Mouse (Mus musculus) CH12.LX (cell line): ENCODE measurements around the gene Bmp8a. TPM values are rescaled to one million over a fixed set of nuclear protein-coding genes. Genes with fewer than 3 reads are reported as not detected.

Experiments
- DNase-seq: peaks from one replicate; pipeline ENCODE4 v3.0.0-alpha.2; 2013; ENCODE audit errors: extremely low read depth
- H3K27ac ChIP-seq: 2 replicates; pipeline ENCODE4 v1.5.1; 2012; ENCODE audit warnings: low read depth, mild to moderate bottlenecking, control low read depth, moderate library complexity; ENCODE audit not compliant: insufficient read depth
- H3K27me3 ChIP-seq: replicated peaks from 2 replicates; pipeline ENCODE3; 2012; ENCODE audit warnings: inconsistent platforms
- H3K36me3 ChIP-seq, 2 experiments: replicated peaks in 1 of 2; 2 replicates each; pipeline versions ENCODE3 to v1.6.1; 2012; ENCODE audit warnings: inconsistent platforms in 1 of 2, low read length in 1 of 2, mild to moderate bottlenecking in 1 of 2, mixed read lengths in 1 of 2, moderate library complexity in 1 of 2; ENCODE audit not compliant: control insufficient read depth in 1 of 2, insufficient read depth in 1 of 2
- H3K4me1 ChIP-seq, 2 experiments: 2 replicates each; pipeline ENCODE4 v1.6.1; 2012; ENCODE audit warnings: inconsistent platforms in 1 of 2, moderate library complexity in 1 of 2; ENCODE audit not compliant: insufficient read depth in 2 of 2, control insufficient read depth in 1 of 2
- H3K4me2 ChIP-seq: 2 replicates; pipeline ENCODE4 v1.6.1; 2012; ENCODE audit warnings: low read depth, mild to moderate bottlenecking, control low read depth; ENCODE audit not compliant: poor library complexity, insufficient read depth, severe bottlenecking
- H3K4me3 ChIP-seq, 3 experiments: fragments of 150-350 bp in 1 of 3; sonication (generic) in 1 of 3; replicated peaks in 1 of 3; 2 replicates each; pipeline versions ENCODE3 to v1.5.1; 2011 to 2012; ENCODE audit warnings: low read depth in 2 of 3, low read length in 2 of 3, mild to moderate bottlenecking in 2 of 3, moderate library complexity in 2 of 3, control low read depth in 1 of 3, improper control_type of control experiment in 1 of 3, inconsistent platforms in 1 of 3, mixed read lengths in 1 of 3; ENCODE audit not compliant: poor library complexity in 1 of 3
- H3K79me2 ChIP-seq: replicated peaks from 2 replicates; pipeline ENCODE4 v1.6.1; 2012; ENCODE audit warnings: mild to moderate bottlenecking, moderate library complexity; ENCODE audit not compliant: control insufficient read depth, poor library complexity, insufficient read depth, severe bottlenecking; ENCODE audit errors: extremely low read depth
- H3K9ac ChIP-seq: 2 replicates; pipeline ENCODE4 v1.6.1; 2012; ENCODE audit warnings: low read depth, mild to moderate bottlenecking, control low read depth, moderate library complexity; ENCODE audit not compliant: insufficient read depth
- H3K9me3 ChIP-seq: replicated peaks from 2 replicates; pipeline ENCODE3; 2012; ENCODE audit warnings: low read length, inconsistent platforms, mixed read lengths
- BHLHE40 ChIP-seq: IDR thresholded peaks from 2 replicates; pipeline ENCODE4 v1.6.1; 2011; ENCODE audit warnings: mild to moderate bottlenecking, low read depth, low read length, improper control_type of control experiment
- CTCF ChIP-seq, 2 experiments: IDR thresholded peaks in 1 of 2; conservative IDR thresholded peaks in 1 of 2; 2 replicates each; pipeline ENCODE4 v1.5.1; 2011 to 2012; ENCODE audit warnings: low read depth in 2 of 2, low read length in 2 of 2, improper control_type of control experiment in 1 of 2, inconsistent platforms in 1 of 2, mild to moderate bottlenecking in 1 of 2, moderate library complexity in 1 of 2
- EP300 ChIP-seq: IDR thresholded peaks from 2 replicates; pipeline ENCODE4 v1.6.1; 2011; ENCODE audit warnings: low read length, improper control_type of control experiment
- ETS1 ChIP-seq: conservative IDR thresholded peaks from 2 replicates; pipeline ENCODE4 v1.6.1; 2012; ENCODE audit warnings: low read depth, mild to moderate bottlenecking, inconsistent platforms, low read length, improper control_type of control experiment, moderate library complexity
- GABPA ChIP-seq: IDR thresholded peaks from 2 replicates; pipeline ENCODE4 v1.6.1; 2012; ENCODE audit warnings: low read depth, low read length, improper control_type of control experiment, inconsistent platforms; ENCODE audit not compliant: insufficient replicate concordance
- IRF4 ChIP-seq: IDR thresholded peaks from 2 replicates; pipeline ENCODE4 v1.6.1; 2014; ENCODE audit warnings: low read depth, mild to moderate bottlenecking, inconsistent platforms, low read length, improper control_type of control experiment
- JUN ChIP-seq: IDR thresholded peaks from 2 replicates; pipeline ENCODE4 v1.6.1; 2011; ENCODE audit warnings: low read depth, mild to moderate bottlenecking, low read length, improper control_type of control experiment, moderate library complexity; ENCODE audit not compliant: insufficient read depth
- JUND ChIP-seq: conservative IDR thresholded peaks from 2 replicates; pipeline ENCODE4 v1.6.1; 2011; ENCODE audit warnings: low read depth, low read length, improper control_type of control experiment
- KAT2A ChIP-seq: IDR thresholded peaks from 2 replicates; pipeline ENCODE4 v1.6.1; 2012; ENCODE audit warnings: low read length, improper control_type of control experiment, inconsistent platforms; ENCODE audit not compliant: insufficient replicate concordance
- MAFK ChIP-seq: IDR thresholded peaks from 2 replicates; pipeline ENCODE4 v1.6.1; 2011; ENCODE audit warnings: low read length, improper control_type of control experiment; ENCODE audit not compliant: insufficient replicate concordance
- MAX ChIP-seq: IDR thresholded peaks from 2 replicates; pipeline ENCODE4 v1.6.1; 2011; ENCODE audit warnings: low read length, improper control_type of control experiment
- MAZ ChIP-seq: IDR thresholded peaks from 2 replicates; pipeline ENCODE4 v1.6.1; 2012; ENCODE audit warnings: low read depth, mild to moderate bottlenecking, inconsistent platforms, low read length, improper control_type of control experiment, moderate library complexity
- MEF2A ChIP-seq: IDR thresholded peaks from 2 replicates; pipeline ENCODE4 v1.6.1; 2014; ENCODE audit warnings: low read depth, mild to moderate bottlenecking, inconsistent platforms, low read length, improper control_type of control experiment, borderline replicate concordance
- MXI1 ChIP-seq: IDR thresholded peaks from 2 replicates; pipeline ENCODE4 v1.6.1; 2011; ENCODE audit warnings: mild to moderate bottlenecking, low read depth, low read length, improper control_type of control experiment
- MYC ChIP-seq: IDR thresholded peaks from 2 replicates; pipeline ENCODE4 v1.6.1; 2011; ENCODE audit warnings: low read depth, mild to moderate bottlenecking, improper control_type of control experiment, low read length
- NELFE ChIP-seq: IDR thresholded peaks from 2 replicates; pipeline ENCODE4 v1.6.1; 2011; ENCODE audit warnings: low read depth, low read length, improper control_type of control experiment
- NRF1 ChIP-seq: IDR thresholded peaks from 2 replicates; pipeline ENCODE4 v1.6.1; 2014; ENCODE audit warnings: low read depth, mild to moderate bottlenecking, inconsistent platforms, low read length, improper control_type of control experiment, moderate library complexity
- PAX5 ChIP-seq: IDR thresholded peaks from 2 replicates; pipeline ENCODE4 v1.6.1; 2012; ENCODE audit warnings: low read length, inconsistent platforms, mixed read lengths
- RAD21 ChIP-seq: IDR thresholded peaks from 2 replicates; pipeline ENCODE4 v1.6.1; 2011; ENCODE audit warnings: low read depth, mild to moderate bottlenecking, low read length, improper control_type of control experiment, moderate library complexity
- RCOR1 ChIP-seq: conservative IDR thresholded peaks from 2 replicates; pipeline ENCODE4 v1.6.1; 2012; ENCODE audit warnings: low read depth, mild to moderate bottlenecking, inconsistent platforms, low read length, improper control_type of control experiment
- SMC3 ChIP-seq: IDR thresholded peaks from 2 replicates; pipeline ENCODE4 v1.6.1; 2011; ENCODE audit warnings: low read depth, low read length, improper control_type of control experiment
- TBP ChIP-seq: conservative IDR thresholded peaks from 2 replicates; pipeline ENCODE4 v1.6.1; 2011; ENCODE audit warnings: low read depth, low read length, improper control_type of control experiment
- TCF12 ChIP-seq: IDR thresholded peaks from 2 replicates; pipeline ENCODE4 v1.6.1; 2014; ENCODE audit warnings: low read depth, mild to moderate bottlenecking, inconsistent platforms, low read length, improper control_type of control experiment
- UBTF ChIP-seq: IDR thresholded peaks from 2 replicates; pipeline ENCODE4 v1.6.1; 2012; ENCODE audit warnings: low read depth, mild to moderate bottlenecking, inconsistent platforms, low read length, improper control_type of control experiment, moderate library complexity
- USF1 ChIP-seq: IDR thresholded peaks from 2 replicates; pipeline ENCODE4 v1.6.1; 2014; ENCODE audit warnings: low read depth, mild to moderate bottlenecking, inconsistent platforms, low read length, improper control_type of control experiment
- USF2 ChIP-seq: conservative IDR thresholded peaks from 2 replicates; pipeline ENCODE4 v1.6.1; 2011; ENCODE audit warnings: low read depth, low read length, improper control_type of control experiment
- ZC3H11A ChIP-seq: IDR thresholded peaks from 2 replicates; pipeline ENCODE4 v1.6.1; 2012; ENCODE audit warnings: low read depth, mild to moderate bottlenecking, inconsistent platforms, low read length, improper control_type of control experiment
- ZKSCAN1 ChIP-seq: IDR thresholded peaks from 2 replicates; pipeline ENCODE4 v1.6.1; 2012; ENCODE audit warnings: low read depth, inconsistent platforms, low read length, improper control_type of control experiment, borderline replicate concordance
- ZNF384 ChIP-seq: IDR thresholded peaks from 2 replicates; pipeline ENCODE4 v1.6.1; 2012; ENCODE audit warnings: low read depth, low read length, improper control_type of control experiment, inconsistent platforms
- dilution Hi-C: fragments of 300-500 bp; cut with MboI; formaldehyde crosslinking; loops from 2 replicates; pipeline ENCODE4 v1.14.3; 2020; ENCODE audit warnings: low sequenced_read_pairs; ENCODE audit not compliant: extremely low pct_unique_long_range_greater_than_20kb, extremely low pct_ligation_motif_present
- in situ Hi-C: fragments of 300-500 bp; cut with MboI; formaldehyde crosslinking; loops from 3 replicates; pipeline ENCODE4 v1.14.3; 2019; ENCODE audit warnings: low sequenced_read_pairs, low pct_ligation_motif_present, low pct_unique_long_range_greater_than_20kb, mixed read lengths
- polyA plus RNA-seq: library from polyadenylated mRNA; unstranded; fragments of >175 nt; gene quantifications from 2 replicates; pipeline ENCODE4 v1.2.1, GENCODE M21; 2012; ENCODE audit warnings: low read depth; ENCODE audit not compliant: insufficient read length
- total RNA-seq, 2 experiments: library from RNA; depleted of rRNA; stranded (reverse); fragments of 300-350 nt in 1 of 2; fragments of >200 nt in 1 of 2; gene quantifications; 2 replicates each; pipeline ENCODE4 v1.2.3; 2012 to 2014

Gene Bmp8a
- total and polyA plus RNA-seq, 3 experiments = 0.30 to 0.76 (median 0.68) TPM

DNA sequence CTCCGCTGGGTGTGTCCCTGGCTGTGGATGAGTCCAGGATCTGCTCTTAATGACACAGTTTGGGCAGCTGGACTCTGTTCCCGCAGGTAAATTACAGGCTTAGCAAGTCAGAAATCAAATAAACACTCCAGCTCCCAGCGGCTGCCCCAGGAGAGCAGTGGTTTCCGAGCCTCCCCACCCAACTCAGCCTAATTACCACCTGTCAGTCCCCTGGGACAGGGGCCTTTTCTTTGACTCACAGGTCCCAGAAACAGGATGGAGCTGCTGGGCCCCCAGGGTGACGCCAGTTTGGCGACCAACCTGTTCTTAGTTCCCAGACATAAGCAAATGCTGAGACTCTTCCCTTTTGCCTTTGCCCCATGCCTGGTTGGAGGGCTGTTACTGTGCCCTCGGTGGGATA, 31.2 kb downstream of the Bmp8a start:
- Histone ChIP-seq H3K4me3 (peak overlapping the region in 1 of 3 experiments; percentile 30), H3K9me3 (peaks cover 4% of the 10 kb centered on the region), H3K27me3 (no peaks in the 10 kb centered on the region), H3K9ac (no peak overlapping the region), H3K79me2 (no peaks in the 10 kb centered on the region), H3K27ac (peak overlapping the region; percentile 16; the same call in 1 of the 2 replicates), H3K4me1 (peaks cover 33 to 83% of the 10 kb centered on the region in 2 experiments), H3K36me3 (peaks cover 0 to 12% of the 10 kb centered on the region in 2 experiments), H3K4me2 (peak overlapping the region; percentile 30; the same call in 1 of the 2 replicates)
- in situ Hi-C loops = no loop called here
- DNase-seq = peak; percentile 88
- TF ChIP-seq GABPA (no peak), MAX (no peak), BHLHE40 (peak; percentile 59), KAT2A (0 out of 2 replicates have a peak, but pooled peaks have one; percentile 36), EP300 (peak; percentile 74; the same call in 1 of the 2 replicates), ZC3H11A (no peak), MAFK (0 out of 2 replicates have a peak, but pooled peaks have one; percentile 18), ZNF384 (no peak; the same call in 1 of the 2 replicates), CTCF (conservative IDR thresholded peaks at IDR 0.05 in 1 of 2, IDR thresholded peaks at IDR 0.05 in 1 of 2; ENCODE audit: low read depth in 2 of 2, low read length in 2 of 2) (no peak), TCF12 (peak; percentile 82), JUN (no peak), TBP (no peak), JUND (no peak), MXI1 (no peak), NRF1 (no peak), IRF4 (peak; percentile 73), USF2 (no peak), MYC (no peak), UBTF (0 out of 2 replicates have a peak, but pooled peaks have one; percentile 43), USF1 (no peak), ZKSCAN1 (no peak), RCOR1 (peak; percentile 51; the same call in 1 of the 2 replicates), SMC3 (no peak), PAX5 (no peak), MAZ (peak; percentile 39; the same call in 1 of the 2 replicates), MEF2A (peak; percentile 78), RAD21 (no peak), NELFE (no peak), ETS1 (peak; percentile 75)
- dilution Hi-C loops = no loop called here
